Mouse (Mus musculus): ENCODE data around the gene Cachd1. TPM values are rescaled to one million over a fixed set of nuclear protein-coding genes. Genes with fewer than 3 reads are reported as not detected.

The Cachd1 gene
- polyA plus RNA-seq, 1 experiment from 2014 or later: 4.2 TPM

GRCm38 (mm10) chr4:100822526-100822925 lies 46.1 kb downstream of the Cachd1 start:
- ATAC-seq (no peak), DNase-seq (no peak)
- Histone ChIP-seq H3K4me2 (ENCODE audit: low read depth, low read length) (no peak overlapping the region), H3K9ac (replicated peaks) (no peak overlapping the region), H3K4me3 (ENCODE audit: low read depth, low read length) (no peak overlapping the region), H3K27me3 (ENCODE audit: insufficient read depth, low read length) (no peaks in the 10 kb centered on the region), H3K4me1 (ENCODE audit: insufficient read depth) (no peaks in the 10 kb centered on the region), H3K36me3 (replicated peaks; ENCODE audit: insufficient read depth, low read length) (no peaks in the 10 kb centered on the region), H3K27ac (ENCODE audit: low read depth) (no peak overlapping the region), H3K9me3 (ENCODE audit: low read length) (peaks cover 3% of the 10 kb centered on the region; the same call in 1 of the 2 replicates)
- WGBS (ENCODE audit: insufficient replicate concordance): 75% methylated on average over 7 of the region's 7 CpGs
- no peak for TF ChIP-seq EP300 (IDR thresholded peaks at IDR 0.05; ENCODE audit: low read depth)
- TF ChIP-seq CTCF (IDR thresholded peaks at IDR 0.05; ENCODE audit: low read depth): no peak

- no peak for ATAC-seq
- 32% methylated on average over 5 of the region's 5 CpGs for WGBS (ENCODE audit: insufficient replicate concordance)
- Histone ChIP-seq H3K4me2 (ENCODE audit: low read depth, low read length) (no peak overlapping the region), H3K27ac (ENCODE audit: low read depth) (no peak overlapping the region), H3K27me3 (ENCODE audit: insufficient read depth, low read length) (no peaks in the 10 kb centered on the region), H3K9ac (replicated peaks) (no peak overlapping the region), H3K9me3 (ENCODE audit: low read length) (peaks cover 3% of the 10 kb centered on the region; the same call in 1 of the 2 replicates), H3K4me1 (ENCODE audit: insufficient read depth) (no peaks in the 10 kb centered on the region), H3K36me3 (replicated peaks; ENCODE audit: insufficient read depth, low read length) (no peaks in the 10 kb centered on the region), H3K4me3 (ENCODE audit: low read depth, low read length) (no peak overlapping the region)
- no peak for DNase-seq
- TF ChIP-seq CTCF (IDR thresholded peaks at IDR 0.05; ENCODE audit: low read depth) (no peak), EP300 (IDR thresholded peaks at IDR 0.05; ENCODE audit: low read depth) (no peak)
These were observed 50.9 kb downstream of the Cachd1 start for GRCm38 (mm10) chr4:100827374-100827773.

DNA sequence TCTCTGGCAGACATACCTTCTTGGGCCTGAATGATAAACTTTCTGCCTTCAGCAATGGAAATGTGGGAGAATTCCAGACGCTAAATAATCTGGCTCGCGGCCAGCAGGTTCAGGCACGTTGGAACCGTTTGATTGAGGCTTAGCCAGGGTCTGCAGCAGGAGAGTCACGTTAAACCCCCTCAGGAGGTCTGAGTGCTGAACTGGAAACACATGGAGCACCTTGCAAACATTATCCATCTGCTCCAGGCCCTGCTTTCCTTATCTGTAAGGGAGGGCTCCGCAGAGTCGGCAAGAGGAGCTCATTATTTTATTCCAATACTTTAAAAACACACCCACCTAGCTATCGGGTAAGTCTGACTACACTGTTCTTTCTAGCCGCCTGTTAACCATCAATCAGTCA lies 52.3 kb downstream of the Cachd1 start:
- no peaks in the 10 kb centered on the region for H3K4me1 ChIP-seq (ENCODE audit: insufficient read depth)
- no peaks in the 10 kb centered on the region for H3K36me3 ChIP-seq (replicated peaks; ENCODE audit: insufficient read depth, low read length)
- H3K4me2 ChIP-seq (ENCODE audit: low read depth, low read length): no peak overlapping the region
- WGBS (ENCODE audit: insufficient replicate concordance): 35% methylated on average over 10 of the region's 10 CpGs
- DNase-seq: no peak
- H3K27me3 ChIP-seq (ENCODE audit: insufficient read depth, low read length): no peaks in the 10 kb centered on the region
- no peak for ATAC-seq
- no peak for TF ChIP-seq EP300 (IDR thresholded peaks at IDR 0.05; ENCODE audit: low read depth)
- peaks cover 3% of the 10 kb centered on the region; the same call in 1 of the 2 replicates for H3K9me3 ChIP-seq (ENCODE audit: low read length)
- no peak overlapping the region for H3K27ac ChIP-seq (ENCODE audit: low read depth)
- H3K9ac ChIP-seq (replicated peaks): no peak overlapping the region
- H3K4me3 ChIP-seq (ENCODE audit: low read depth, low read length): no peak overlapping the region

GRCm38 (mm10) chr4:100837205-100837604 lies 60.7 kb downstream of the Cachd1 start:
- DNase-seq: no peak
- no peak overlapping the region for H3K9ac ChIP-seq (replicated peaks)
- H3K9me3 ChIP-seq (ENCODE audit: low read length): no peaks in the 10 kb centered on the region
- TF ChIP-seq CTCF (IDR thresholded peaks at IDR 0.05; ENCODE audit: low read depth) (no peak), EP300 (IDR thresholded peaks at IDR 0.05; ENCODE audit: low read depth) (no peak)
- H3K4me3 ChIP-seq (ENCODE audit: low read depth, low read length): no peak overlapping the region
- H3K4me1 ChIP-seq (ENCODE audit: insufficient read depth): no peaks in the 10 kb centered on the region
- H3K4me2 ChIP-seq (ENCODE audit: low read depth, low read length): no peak overlapping the region
- no peaks in the 10 kb centered on the region for H3K36me3 ChIP-seq (replicated peaks; ENCODE audit: insufficient read depth, low read length)
- H3K27ac ChIP-seq (ENCODE audit: low read depth): no peak overlapping the region
- WGBS (ENCODE audit: insufficient replicate concordance): 57% methylated on average over 6 of the region's 6 CpGs
- H3K27me3 ChIP-seq (ENCODE audit: insufficient read depth, low read length): no peaks in the 10 kb centered on the region
- no peak for ATAC-seq

GRCm38 (mm10) chr4:100842629-100843028 lies 66.2 kb downstream of the Cachd1 start:
- H3K27ac ChIP-seq (ENCODE audit: low read depth): no peak overlapping the region
- no peak overlapping the region for H3K4me2 ChIP-seq (ENCODE audit: low read depth, low read length)
- 43% methylated on average over 5 of the region's 5 CpGs for WGBS (ENCODE audit: insufficient replicate concordance)
- DNase-seq (no peak), ATAC-seq (no peak)
- H3K4me1 ChIP-seq (ENCODE audit: insufficient read depth): no peaks in the 10 kb centered on the region
- H3K4me3 ChIP-seq (ENCODE audit: low read depth, low read length): no peak overlapping the region
- no peaks in the 10 kb centered on the region for H3K9me3 ChIP-seq (ENCODE audit: low read length)
- H3K27me3 ChIP-seq (ENCODE audit: insufficient read depth, low read length): no peaks in the 10 kb centered on the region
- TF ChIP-seq CTCF (IDR thresholded peaks at IDR 0.05; ENCODE audit: low read depth) (no peak), EP300 (IDR thresholded peaks at IDR 0.05; ENCODE audit: low read depth) (no peak)
- H3K9ac ChIP-seq (replicated peaks): no peak overlapping the region
- no peaks in the 10 kb centered on the region for H3K36me3 ChIP-seq (replicated peaks; ENCODE audit: insufficient read depth, low read length)

DNA sequence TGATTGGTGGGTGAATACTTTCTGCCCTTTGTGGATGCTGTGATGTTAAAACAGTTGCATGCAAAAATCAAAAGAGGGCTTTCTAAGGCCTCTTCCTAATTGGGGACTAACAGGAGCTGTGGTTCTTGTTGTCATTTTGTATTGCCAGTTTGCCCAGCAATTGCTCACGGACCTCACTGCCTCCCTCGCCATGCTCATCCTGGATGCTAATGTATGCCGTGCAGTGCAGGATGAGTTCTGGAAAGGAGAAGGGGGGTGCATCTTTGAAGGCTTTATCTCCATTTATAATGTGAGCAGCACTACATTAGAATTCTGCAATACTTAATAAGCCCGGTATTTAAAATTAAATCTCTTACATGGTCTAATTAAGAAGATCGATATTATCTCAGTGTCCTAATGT lies 66.6 kb downstream of the Cachd1 start:
- Histone ChIP-seq H3K36me3 (replicated peaks; ENCODE audit: insufficient read depth, low read length) (no peaks in the 10 kb centered on the region), H3K4me3 (ENCODE audit: low read depth, low read length) (no peak overlapping the region), H3K27ac (ENCODE audit: low read depth) (no peak overlapping the region), H3K4me1 (ENCODE audit: insufficient read depth) (no peaks in the 10 kb centered on the region), H3K27me3 (ENCODE audit: insufficient read depth, low read length) (no peaks in the 10 kb centered on the region), H3K9ac (replicated peaks) (no peak overlapping the region), H3K9me3 (ENCODE audit: low read length) (no peaks in the 10 kb centered on the region), H3K4me2 (ENCODE audit: low read depth, low read length) (no peak overlapping the region)
- DNase-seq (no peak), ATAC-seq (no peak)
- 81% methylated on average over 5 of the region's 5 CpGs for WGBS (ENCODE audit: insufficient replicate concordance)
- TF ChIP-seq CTCF (IDR thresholded peaks at IDR 0.05; ENCODE audit: low read depth): no peak
- TF ChIP-seq EP300 (IDR thresholded peaks at IDR 0.05; ENCODE audit: low read depth): no peak

Data from liver, postnatal 0 days (tissue).